Mouse (Mus musculus): ENCODE results near the gene Lamtor2. TPM values are rescaled to one million over a fixed set of nuclear protein-coding genes. Genes with fewer than 3 reads are reported as not detected.

Lamtor2 gene
- polyA plus RNA-seq, 1 experiment from 2014 or later, result 201 TPM

DNA sequence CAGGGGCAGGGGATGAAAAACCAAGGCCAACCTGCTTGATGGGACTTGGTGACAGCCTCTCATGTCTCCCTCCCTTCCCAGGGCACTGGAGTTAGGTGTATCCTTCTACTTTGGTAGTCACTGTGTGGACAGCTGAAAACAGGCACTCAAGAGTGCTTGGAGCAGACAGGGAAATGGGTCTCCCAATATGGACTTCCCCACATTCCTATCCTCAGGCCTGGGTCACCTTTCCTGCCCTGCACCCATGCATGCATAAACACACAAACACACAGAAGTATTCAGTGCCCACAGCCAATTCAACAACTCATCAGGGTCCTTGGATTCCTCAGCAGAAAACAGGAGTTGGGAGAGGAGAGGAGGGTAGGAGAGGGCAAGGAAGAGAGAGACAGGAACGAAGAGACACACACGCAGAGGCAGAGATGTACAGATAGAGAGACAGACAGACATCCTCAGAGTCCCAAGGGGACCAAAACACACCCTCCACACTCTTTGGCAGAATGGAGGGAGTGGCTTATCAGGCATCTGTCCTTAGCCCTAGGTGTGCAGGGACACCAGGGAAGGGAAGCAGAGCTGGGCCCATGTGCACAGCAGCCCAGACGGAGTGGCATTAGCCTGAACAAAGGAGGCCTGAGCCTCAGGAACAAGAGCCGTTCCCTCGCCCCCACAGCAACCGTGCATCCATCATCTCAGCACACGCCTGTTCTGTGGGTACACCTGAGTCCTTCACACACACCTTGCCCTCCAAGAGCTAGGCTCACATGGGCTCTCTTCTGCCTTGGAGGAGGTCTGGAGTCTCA lies 23.5 kb downstream of the Lamtor2 start:
- no peak for ATAC-seq (ENCODE audit: low FRiP score, low read depth)
- Histone ChIP-seq H3K36me3 (no peaks in the 10 kb centered on the region), H3K9me3 (no peaks in the 10 kb centered on the region), H3K4me3 (peak overlapping the region; percentile 81), H3K4me2 (peak overlapping the region; percentile 90), H3K9ac (peak overlapping the region; percentile 91), H3K4me1 (replicated peaks) (peaks cover 61% of the 10 kb centered on the region), H3K27ac (replicated peaks) (peak overlapping the region; percentile 98), H3K27me3 (no peaks in the 10 kb centered on the region)
- 21% methylated on average over 7 of the region's 7 CpGs for WGBS

DNA sequence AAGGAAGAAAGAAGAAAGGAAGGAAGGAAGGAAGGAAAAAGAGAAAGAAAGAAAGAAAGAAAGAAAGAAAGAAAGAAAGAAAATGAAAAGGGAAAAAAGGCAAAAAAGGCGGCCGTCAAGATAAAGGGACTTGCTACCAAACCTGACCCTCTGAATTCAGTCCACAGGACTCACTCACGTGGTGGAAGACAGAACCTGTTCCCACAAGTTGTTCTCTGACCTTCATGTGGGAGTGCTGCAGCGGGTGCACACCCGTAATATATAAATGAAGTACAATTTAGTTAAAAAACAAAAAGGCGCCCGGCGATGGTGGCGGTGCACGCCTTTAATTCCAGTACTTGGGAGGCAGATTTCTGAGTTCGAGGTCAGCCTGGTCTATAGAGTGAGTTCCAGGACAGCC lies 24.2 kb downstream of the Lamtor2 start:
- Histone ChIP-seq H3K4me1 (replicated peaks) (peaks cover 54% of the 10 kb centered on the region), H3K4me2 (peak overlapping the region; percentile 90; the same call in 1 of the 2 replicates), H3K27me3 (no peaks in the 10 kb centered on the region), H3K9me3 (no peaks in the 10 kb centered on the region), H3K4me3 (no peak overlapping the region), H3K27ac (replicated peaks) (no peak overlapping the region), H3K9ac (0 out of 2 replicates have a peak overlapping the region, but pooled peaks have one; percentile 91), H3K36me3 (no peaks in the 10 kb centered on the region)
- no peak for ATAC-seq (ENCODE audit: low FRiP score, low read depth)
- WGBS, result 85% methylated on average over 11 of the region's 11 CpGs

DNA sequence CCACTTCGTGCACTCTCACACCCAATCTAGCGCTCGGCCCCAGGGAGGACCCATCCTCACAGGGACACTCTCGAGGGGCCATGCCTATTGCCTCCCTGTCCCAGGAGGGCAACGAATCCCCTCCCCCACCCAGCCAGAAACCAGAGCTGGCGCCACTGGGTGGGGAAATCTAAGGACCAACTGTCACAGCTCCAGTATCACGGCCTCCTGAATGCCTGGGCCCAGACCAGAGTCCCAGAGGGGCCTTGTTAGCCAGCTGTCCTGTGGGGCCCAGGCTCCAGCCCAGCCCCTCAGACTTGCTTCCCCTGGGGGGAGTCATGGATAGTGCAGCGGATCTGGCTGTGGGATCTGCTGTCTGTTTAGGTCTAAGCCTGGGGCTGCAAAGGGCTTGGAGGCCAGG lies 25.3 kb downstream of the Lamtor2 start:
- WGBS, result 25% methylated on average over 8 of the region's 8 CpGs
- Histone ChIP-seq H3K27me3 (no peaks in the 10 kb centered on the region), H3K27ac (replicated peaks) (no peak overlapping the region), H3K4me3 (0 out of 2 replicates have a peak overlapping the region, but pooled peaks have one; percentile 1), H3K4me1 (replicated peaks) (peaks cover 53% of the 10 kb centered on the region), H3K9ac (peak overlapping the region; percentile 36), H3K9me3 (no peaks in the 10 kb centered on the region), H3K36me3 (no peaks in the 10 kb centered on the region), H3K4me2 (peak overlapping the region; percentile 36)
- ATAC-seq (ENCODE audit: low FRiP score, low read depth), result no peak

DNA sequence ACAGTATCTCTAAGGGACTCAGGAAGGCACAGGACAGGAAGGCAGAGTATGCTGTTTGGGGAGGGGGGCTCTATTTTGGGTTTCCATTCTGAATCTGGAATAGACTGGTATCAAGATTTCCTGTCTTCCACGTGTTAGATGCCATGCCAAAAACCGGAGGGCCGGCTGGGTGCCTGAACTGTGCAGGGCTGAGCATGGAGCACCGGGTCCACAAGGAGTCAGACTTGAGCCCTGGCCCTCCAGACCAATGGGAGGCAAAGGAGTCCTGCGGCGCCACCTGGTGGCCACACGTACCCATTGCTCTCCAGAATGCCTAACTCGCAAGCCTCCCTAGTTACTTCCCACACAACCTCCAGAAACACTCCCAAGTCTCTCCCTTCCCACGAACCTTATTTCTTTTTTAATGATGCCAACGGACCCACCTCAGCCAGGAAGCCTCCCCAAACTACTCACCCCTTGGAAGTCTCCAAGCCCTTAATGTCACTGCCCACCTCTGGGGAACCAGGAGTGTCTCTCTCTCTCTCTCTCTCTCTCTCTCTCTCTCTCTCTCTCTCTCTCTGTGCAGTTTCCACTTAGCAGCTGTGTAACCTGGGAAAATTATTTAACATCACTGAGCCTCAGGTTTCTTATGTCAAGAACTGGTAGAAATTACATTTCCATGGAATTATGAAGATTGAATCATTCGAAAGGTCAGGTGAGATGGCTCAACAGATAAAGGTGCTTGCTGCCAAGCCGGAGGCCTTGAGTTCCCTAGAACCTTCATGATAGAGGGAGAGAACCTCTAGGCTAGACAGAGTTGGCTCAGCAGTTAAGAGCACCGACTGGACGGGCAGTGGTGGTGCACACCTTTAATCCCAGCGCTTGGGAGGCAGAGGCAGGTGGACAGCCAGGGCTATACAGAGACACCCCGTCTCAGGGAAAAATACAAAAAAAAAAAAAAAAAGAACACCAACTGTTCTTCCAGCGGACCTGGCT lies 26.4 kb downstream of the Lamtor2 start:
- H3K4me1 ChIP-seq (replicated peaks), result peaks cover 53% of the 10 kb centered on the region
- peak; percentile 67 for ATAC-seq (ENCODE audit: low FRiP score, low read depth)
- no peak overlapping the region for H3K4me3 ChIP-seq
- H3K9me3 ChIP-seq, result no peaks in the 10 kb centered on the region
- no peak overlapping the region for H3K9ac ChIP-seq
- H3K27me3 ChIP-seq, result no peaks in the 10 kb centered on the region
- H3K27ac ChIP-seq (replicated peaks), result 0 out of 2 replicates have a peak overlapping the region, but pooled peaks have one; percentile 27
- WGBS, result 33% methylated on average over 17 of the region's 17 CpGs
- H3K4me2 ChIP-seq, result peak overlapping the region; percentile 40
- no peaks in the 10 kb centered on the region for H3K36me3 ChIP-seq

DNA sequence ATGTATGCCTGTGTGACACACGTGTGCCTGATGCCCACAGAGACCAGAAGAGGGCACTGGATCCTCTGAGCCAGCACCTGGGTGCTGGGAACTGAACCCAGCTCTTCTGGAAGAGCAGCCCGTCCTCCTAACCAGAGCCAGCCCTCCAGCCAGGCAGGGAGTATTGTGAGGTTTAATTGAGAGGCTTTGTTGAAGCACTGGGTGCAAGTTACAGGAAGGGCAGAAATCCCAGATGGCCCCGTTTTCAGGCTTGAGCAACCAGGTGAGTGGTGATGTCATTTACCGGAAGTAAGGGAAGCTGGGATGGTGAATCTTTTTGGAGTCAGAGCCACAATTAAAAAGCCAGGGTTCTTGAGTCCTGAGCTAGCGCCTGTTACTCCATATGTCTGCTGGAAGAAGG lies 27.9 kb downstream of the Lamtor2 start:
- no peak overlapping the region for H3K4me2 ChIP-seq
- no peak for ATAC-seq (ENCODE audit: low FRiP score, low read depth)
- H3K4me3 ChIP-seq, result no peak overlapping the region
- WGBS, result 90% methylated on average over 5 of the region's 5 CpGs
- H3K4me1 ChIP-seq (replicated peaks), result peaks cover 46% of the 10 kb centered on the region
- no peaks in the 10 kb centered on the region for H3K9me3 ChIP-seq
- no peaks in the 10 kb centered on the region for H3K36me3 ChIP-seq
- H3K9ac ChIP-seq, result no peak overlapping the region
- no peak overlapping the region for H3K27ac ChIP-seq (replicated peaks)
- no peaks in the 10 kb centered on the region for H3K27me3 ChIP-seq

DNA sequence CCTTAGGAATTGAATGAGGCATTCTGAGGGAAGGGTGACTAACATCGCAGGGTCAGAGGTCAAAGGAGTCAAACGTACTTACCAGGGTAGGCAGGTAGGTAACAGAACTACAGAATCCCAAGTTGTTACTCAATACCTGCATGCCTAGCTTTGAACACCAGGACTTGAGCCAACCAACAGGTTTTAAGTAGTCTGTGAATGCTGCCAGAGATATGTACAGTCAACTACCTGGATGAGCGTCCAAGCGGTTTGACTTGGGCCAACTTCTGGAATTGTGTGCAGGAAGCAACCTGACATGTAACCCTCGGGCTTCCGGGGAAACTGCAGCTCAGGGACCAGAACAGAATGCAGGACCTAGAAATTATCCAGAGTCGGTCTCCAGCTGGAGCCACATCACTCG lies 29.8 kb downstream of the Lamtor2 start:
- H3K9me3 ChIP-seq, result no peaks in the 10 kb centered on the region
- WGBS, result 85% methylated on average over 8 of the region's 8 CpGs

DNA sequence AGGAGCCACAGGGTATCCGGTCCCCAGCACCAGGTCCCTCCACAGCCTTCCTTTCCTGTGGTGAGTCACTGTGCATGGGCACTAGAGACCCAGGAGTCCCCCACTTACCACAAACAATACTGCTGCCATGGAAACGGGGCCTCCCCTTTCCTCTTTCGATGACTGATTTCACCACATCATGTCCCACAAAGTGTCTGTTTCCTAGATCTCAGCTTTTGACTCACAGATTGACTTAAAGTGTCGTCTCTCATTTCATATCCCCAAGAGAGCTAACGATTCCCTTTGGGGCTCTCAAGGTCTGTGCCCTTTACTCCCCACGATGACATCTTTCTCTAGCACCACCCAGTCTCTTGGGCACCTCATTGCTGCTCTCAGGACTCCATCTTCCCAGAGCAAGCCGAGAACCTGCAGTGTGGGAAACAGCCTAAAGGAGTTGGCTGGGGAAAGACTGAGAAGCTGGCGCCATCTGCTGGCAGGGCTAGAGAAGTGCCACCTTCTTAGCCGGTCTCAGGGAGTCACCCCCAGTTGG lies 31.0 kb downstream of the Lamtor2 start:
- no peak for ATAC-seq (ENCODE audit: low FRiP score, low read depth)
- H3K4me3 ChIP-seq, result no peak overlapping the region

More for the DNA sequence above, 29.8 kb downstream of the Lamtor2 start:
- H3K27me3 ChIP-seq, result no peaks in the 10 kb centered on the region
- no peak overlapping the region for H3K4me3 ChIP-seq
- peaks cover 27% of the 10 kb centered on the region for H3K4me1 ChIP-seq (replicated peaks)
- no peak for ATAC-seq (ENCODE audit: low FRiP score, low read depth)
- no peak overlapping the region for H3K27ac ChIP-seq (replicated peaks)
- H3K4me2 ChIP-seq, result no peak overlapping the region
- H3K36me3 ChIP-seq, result no peaks in the 10 kb centered on the region
- H3K9ac ChIP-seq, result no peak overlapping the region

DNA sequence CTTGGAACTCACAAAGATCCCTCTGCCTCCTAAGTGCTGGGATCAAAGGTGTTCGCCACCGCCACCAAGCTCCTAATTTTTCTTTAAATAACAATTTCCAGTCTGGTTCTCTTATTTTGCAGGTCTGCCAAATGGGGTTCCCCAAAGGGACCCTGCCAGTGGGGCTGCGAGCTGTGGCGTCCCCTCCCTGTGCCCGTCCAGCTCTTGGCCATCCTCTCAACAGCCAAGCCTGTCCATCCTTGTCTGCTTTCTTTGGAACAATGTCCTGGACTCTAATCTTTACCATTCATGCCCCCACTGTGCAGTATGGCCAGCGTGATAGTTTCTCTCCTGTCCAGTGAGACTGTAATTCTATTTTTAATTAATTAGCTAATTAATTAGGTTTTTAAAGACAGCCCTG lies 31.7 kb downstream of the Lamtor2 start:
- H3K4me2 ChIP-seq, result no peak overlapping the region
- 90% methylated on average over 6 of the region's 6 CpGs for WGBS
- no peaks in the 10 kb centered on the region for H3K27me3 ChIP-seq
- H3K27ac ChIP-seq (replicated peaks), result no peak overlapping the region
- H3K36me3 ChIP-seq, result no peaks in the 10 kb centered on the region
- ATAC-seq (ENCODE audit: low FRiP score, low read depth), result no peak
- peaks cover 8% of the 10 kb centered on the region for H3K4me1 ChIP-seq (replicated peaks)
- no peak overlapping the region for H3K4me3 ChIP-seq
- H3K9ac ChIP-seq, result no peak overlapping the region
- no peaks in the 10 kb centered on the region for H3K9me3 ChIP-seq

More for the DNA sequence above, 31.0 kb downstream of the Lamtor2 start:
- 38% methylated on average over 9 of the region's 9 CpGs for WGBS
- Histone ChIP-seq H3K27ac (replicated peaks) (no peak overlapping the region), H3K9me3 (no peaks in the 10 kb centered on the region), H3K4me1 (replicated peaks) (peaks cover 15% of the 10 kb centered on the region), H3K4me2 (no peak overlapping the region), H3K27me3 (no peaks in the 10 kb centered on the region), H3K9ac (no peak overlapping the region), H3K36me3 (no peaks in the 10 kb centered on the region)

DNA sequence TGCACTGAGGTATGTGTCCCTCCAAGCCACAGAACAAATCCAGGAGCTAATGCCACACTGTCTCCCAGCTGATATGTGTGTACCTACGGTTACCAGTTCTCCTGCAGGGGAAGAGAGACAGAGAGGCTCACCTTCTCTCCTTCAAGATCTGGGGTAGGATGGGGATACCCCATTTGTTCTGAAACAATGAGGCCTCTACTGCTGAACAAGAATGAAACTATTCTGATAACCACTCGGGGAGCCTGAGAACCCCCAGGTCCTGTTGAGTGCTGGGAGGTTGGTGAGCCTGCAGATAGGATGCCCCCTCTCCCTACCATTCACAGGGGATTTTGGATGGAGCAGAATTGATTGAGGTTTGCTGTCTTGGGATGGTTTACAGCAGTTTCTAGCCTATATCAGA lies 32.8 kb downstream of the Lamtor2 start:
- no peak overlapping the region for H3K4me3 ChIP-seq
- 91% methylated on average over 2 of the region's 2 CpGs for WGBS
- H3K27me3 ChIP-seq, result no peaks in the 10 kb centered on the region
- no peaks in the 10 kb centered on the region for H3K4me1 ChIP-seq (replicated peaks)
- H3K36me3 ChIP-seq, result no peaks in the 10 kb centered on the region
- H3K4me2 ChIP-seq, result no peak overlapping the region
- no peaks in the 10 kb centered on the region for H3K9me3 ChIP-seq
- no peak overlapping the region for H3K27ac ChIP-seq (replicated peaks)
- H3K9ac ChIP-seq, result no peak overlapping the region
- ATAC-seq (ENCODE audit: low FRiP score, low read depth), result no peak

DNA sequence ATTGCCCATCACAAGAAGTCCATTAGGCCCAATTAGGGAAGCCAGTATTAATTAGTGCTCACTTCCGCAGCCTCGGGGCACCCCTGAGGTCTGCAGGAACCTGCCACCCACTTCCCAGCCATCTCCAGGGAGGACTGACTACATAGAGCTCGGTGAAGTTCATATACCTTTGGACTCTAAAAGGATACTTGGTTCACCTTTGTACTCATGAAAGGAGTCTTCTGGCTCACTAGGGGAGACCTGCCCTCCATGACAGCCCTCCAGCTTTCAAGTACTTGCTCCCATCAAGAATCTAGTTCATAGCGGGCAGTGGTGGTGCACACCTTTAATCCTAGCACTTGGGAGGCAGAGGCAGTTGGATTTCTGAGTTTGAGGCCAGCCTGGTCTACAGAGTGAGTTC lies 34.5 kb downstream of the Lamtor2 start:
- no peaks in the 10 kb centered on the region for H3K27me3 ChIP-seq
- no peak for ATAC-seq (ENCODE audit: low FRiP score, low read depth)
- no peak overlapping the region for H3K4me3 ChIP-seq
- no peak overlapping the region for H3K9ac ChIP-seq
- H3K4me2 ChIP-seq, result no peak overlapping the region
- WGBS, result 85% methylated on average over 4 of the region's 4 CpGs
- no peaks in the 10 kb centered on the region for H3K9me3 ChIP-seq
- no peaks in the 10 kb centered on the region for H3K4me1 ChIP-seq (replicated peaks)
- no peak overlapping the region for H3K27ac ChIP-seq (replicated peaks)
- H3K36me3 ChIP-seq, result no peaks in the 10 kb centered on the region

DNA sequence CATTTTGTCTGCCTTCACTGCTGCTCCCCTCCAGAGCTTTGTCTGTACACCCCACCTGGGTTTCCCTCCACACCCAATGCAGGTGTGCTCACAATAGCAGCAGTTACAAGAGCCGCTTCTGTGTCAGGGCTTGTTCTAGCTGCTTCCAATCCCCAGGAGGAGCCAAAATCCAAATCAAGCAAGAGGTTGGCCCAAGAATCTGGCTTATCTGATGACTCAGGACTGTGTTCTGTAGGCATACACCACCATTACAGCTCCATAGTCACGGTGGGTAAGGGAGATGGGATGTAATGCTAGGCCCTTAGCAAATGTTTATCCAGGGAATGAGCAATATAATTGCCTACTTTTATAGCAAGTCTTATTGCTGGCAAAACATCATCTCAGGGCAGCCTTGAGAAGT lies 36.5 kb downstream of the Lamtor2 start:
- ATAC-seq (ENCODE audit: low FRiP score, low read depth), result no peak
- H3K4me3 ChIP-seq, result no peak overlapping the region

DNA sequence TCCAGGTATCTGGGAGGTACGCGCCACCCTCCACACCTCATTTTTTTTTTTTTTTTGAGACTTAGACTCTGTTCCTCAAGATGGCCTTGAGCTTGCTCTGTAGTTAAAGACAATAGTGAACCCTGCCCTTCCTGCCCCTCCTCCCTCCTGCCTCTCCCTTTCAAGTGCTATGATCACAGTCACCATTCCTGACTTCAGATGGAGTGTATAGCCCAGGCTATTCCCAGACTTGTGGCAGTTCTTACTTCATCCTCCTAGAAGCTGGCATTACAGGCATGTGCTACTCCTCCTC lies 37.8 kb downstream of the Lamtor2 start:
- Histone ChIP-seq H3K9ac (no peak overlapping the region), H3K9me3 (no peaks in the 10 kb centered on the region)
- 100% methylated on average over 2 of the region's 2 CpGs for WGBS

More for the DNA sequence above, 36.5 kb downstream of the Lamtor2 start:
- 84% methylated on average over 2 of the region's 2 CpGs for WGBS
- Histone ChIP-seq H3K4me2 (no peak overlapping the region), H3K9me3 (no peaks in the 10 kb centered on the region), H3K27ac (replicated peaks) (no peak overlapping the region), H3K36me3 (no peaks in the 10 kb centered on the region), H3K9ac (no peak overlapping the region), H3K4me1 (replicated peaks) (peaks cover 9% of the 10 kb centered on the region), H3K27me3 (no peaks in the 10 kb centered on the region)

More for the DNA sequence above, 37.8 kb downstream of the Lamtor2 start:
- no peak for ATAC-seq (ENCODE audit: low FRiP score, low read depth)
- no peak overlapping the region for H3K4me3 ChIP-seq
- no peaks in the 10 kb centered on the region for H3K36me3 ChIP-seq
- H3K4me1 ChIP-seq (replicated peaks), result peaks cover 17% of the 10 kb centered on the region
- H3K27ac ChIP-seq (replicated peaks), result no peak overlapping the region
- H3K4me2 ChIP-seq, result no peak overlapping the region
- H3K27me3 ChIP-seq, result no peaks in the 10 kb centered on the region

Data from hindbrain, embryonic 15.5 days (tissue).